Mouse (Mus musculus) cerebellum, adult 2 months (tissue): ENCODE results near the gene Enkd1.

ENCODE experiments used
- CTCF ChIP-seq: fragments of 200-500 bp; IDR thresholded peaks from 2 replicates; pipeline ENCODE4 v1.5.1; 2011; ENCODE audit warnings: low read depth, mild to moderate bottlenecking, control low read depth, low read length, moderate library complexity, borderline replicate concordance; ENCODE audit not compliant: insufficient read depth
- POLR2A ChIP-seq: fragments of 200-500 bp; IDR thresholded peaks from 2 replicates; pipeline ENCODE4 v1.6.1; 2011; ENCODE audit warnings: low read length, control low read depth, borderline replicate concordance; ENCODE audit not compliant: insufficient read depth

GRCm38 (mm10) chr8:105689256-105689982, 18.6 kb downstream of the Enkd1 start:
- no peak for TF ChIP-seq POLR2A
- no peak for TF ChIP-seq CTCF
